Mouse (Mus musculus) lung, postnatal 0 days (tissue): ENCODE data around the gene Hdac11. TPM values are rescaled to one million over a fixed set of nuclear protein-coding genes. Genes with fewer than 3 reads are reported as not detected.
A peak's percentile ranks its signal among the peaks of the same experiment; 100 is the strongest.

Experiments
- ATAC-seq: fragments of 200-750 bp; cut with Nextera tagmentation; 2 replicates; pipeline ENCODE4 v1.8.0; 2017; ENCODE audit warnings: moderate library complexity
- DNase-seq: peaks from one replicate; pipeline ENCODE4 v3.0.0-alpha.2; 2016; ENCODE audit warnings: low spot score
- H3K27ac ChIP-seq: fragments of 300-500 bp; sonication (generic); 2 replicates; pipeline ENCODE4 v1.5.1; 2014; ENCODE audit warnings: antibody characterized with exemption, mild to moderate bottlenecking, low read length, mixed read lengths
- H3K27me3 ChIP-seq: fragments of 300-500 bp; sonication (generic); replicated peaks from 2 replicates; pipeline ENCODE4 v1.6.1; 2014; ENCODE audit warnings: low read length, mixed read lengths; ENCODE audit not compliant: insufficient read depth
- H3K36me3 ChIP-seq: fragments of 300-500 bp; sonication (generic); 2 replicates; pipeline ENCODE4 v1.6.1; 2014; ENCODE audit warnings: low read length, mixed read lengths; ENCODE audit not compliant: insufficient read depth
- H3K4me1 ChIP-seq: fragments of 300-500 bp; sonication (generic); 2 replicates; pipeline ENCODE4 v1.6.1; 2014; ENCODE audit warnings: antibody characterized with exemption, low read depth, low read length, mixed read lengths; ENCODE audit not compliant: insufficient read depth
- H3K4me2 ChIP-seq: fragments of 300-500 bp; sonication (generic); replicated peaks from 2 replicates; pipeline ENCODE4 v1.6.1; 2014; ENCODE audit warnings: low read depth, mild to moderate bottlenecking, low read length, moderate library complexity, mixed read lengths
- H3K4me3 ChIP-seq: fragments of 300-500 bp; sonication (generic); 2 replicates; pipeline ENCODE4 v1.5.1; 2014; ENCODE audit warnings: low read depth, low read length
- H3K9ac ChIP-seq: fragments of 300-500 bp; sonication (generic); replicated peaks from 2 replicates; pipeline ENCODE4 v1.6.1; 2014; ENCODE audit warnings: low read depth, mild to moderate bottlenecking
- H3K9me3 ChIP-seq: fragments of 300-500 bp; sonication (generic); 2 replicates; pipeline ENCODE4 v1.6.1; 2016; ENCODE audit warnings: low read length, mixed read lengths
- CTCF ChIP-seq: IDR thresholded peaks from 2 replicates; pipeline ENCODE4 v1.5.1; 2016; ENCODE audit warnings: antibody characterized with exemption, mild to moderate bottlenecking
- EP300 ChIP-seq: IDR thresholded peaks from 2 replicates; pipeline ENCODE4 v1.6.1; 2016; ENCODE audit warnings: antibody characterized with exemption, mild to moderate bottlenecking, control low read depth
- WGBS: fragments of 180-500 bp; shearing (Covaris S2); extraction: QIAGEN DNeasy Blood & Tissue Kit; methylation state at CpG from one replicate; pipeline ENCODE4 v1.1.7; 2014; 5-methylcytosine and 5-hydroxymethylcytosine counted together
- polyA plus RNA-seq: library from polyadenylated mRNA; unstranded; fragments of >200 nt; fragmentation: Nextera tagmentation; extraction: Ambion mirVana; gene quantifications from 2 replicates; pipeline ENCODE4 v1.2.1, GENCODE M21; 2015

Gene Hdac11
- polyA plus RNA-seq, 1 experiment from 2014 or later: 3.8 TPM

- Histone ChIP-seq H3K9ac (no peak overlapping the region), H3K4me2 (no peak overlapping the region), H3K36me3 (no peaks in the 10 kb centered on the region), H3K27ac (no peak overlapping the region), H3K9me3 (no peaks in the 10 kb centered on the region), H3K27me3 (no peaks in the 10 kb centered on the region), H3K4me3 (no peak overlapping the region), H3K4me1 (no peaks in the 10 kb centered on the region)
- DNase-seq (no peak), ATAC-seq (no peak)
- 41% methylated on average over 5 of the region's 5 CpGs for WGBS
- TF ChIP-seq CTCF (no peak), EP300 (no peak)
These were observed 9.9 kb upstream of the Hdac11 start for GRCm38 (mm10) chr6:91146443-91147151.

- H3K36me3 ChIP-seq: no peaks in the 10 kb centered on the region
- no peaks in the 10 kb centered on the region for H3K9me3 ChIP-seq
- no peaks in the 10 kb centered on the region for H3K27me3 ChIP-seq
- no peak overlapping the region for H3K4me2 ChIP-seq
- WGBS: 77% methylated on average over 2 of the region's 2 CpGs
- no peak overlapping the region for H3K9ac ChIP-seq
- H3K4me3 ChIP-seq: no peak overlapping the region
- H3K27ac ChIP-seq: no peak overlapping the region
- TF ChIP-seq EP300: no peak
- no peak for TF ChIP-seq CTCF
- ATAC-seq (no peak), DNase-seq (no peak)
- H3K4me1 ChIP-seq: no peaks in the 10 kb centered on the region
These were observed 9.2 kb upstream of the Hdac11 start for GRCm38 (mm10) chr6:91147152-91147770.

- Histone ChIP-seq H3K36me3 (no peaks in the 10 kb centered on the region), H3K27me3 (no peaks in the 10 kb centered on the region), H3K4me2 (no peak overlapping the region), H3K4me3 (no peak overlapping the region), H3K9me3 (no peaks in the 10 kb centered on the region), H3K9ac (no peak overlapping the region), H3K4me1 (no peaks in the 10 kb centered on the region), H3K27ac (no peak overlapping the region)
- WGBS: 23% methylated on average over 7 of the region's 7 CpGs
- DNase-seq (no peak), ATAC-seq (no peak)
- TF ChIP-seq EP300: no peak
These were observed 3.4 kb upstream of the Hdac11 start for GRCm38 (mm10) chr6:91152892-91153548.

- Histone ChIP-seq H3K4me1 (no peaks in the 10 kb centered on the region), H3K27me3 (no peaks in the 10 kb centered on the region), H3K9me3 (no peaks in the 10 kb centered on the region), H3K9ac (no peak overlapping the region), H3K27ac (no peak overlapping the region), H3K4me2 (no peak overlapping the region), H3K4me3 (no peak overlapping the region), H3K36me3 (no peaks in the 10 kb centered on the region)
- TF ChIP-seq EP300 (no peak), CTCF (no peak)
- ATAC-seq: peak; percentile 27; the same call in 1 of the 2 replicates
- peak; percentile 43 for DNase-seq
- 2% methylated on average over 10 of the region's 10 CpGs for WGBS
These were observed 2.9 kb upstream of the Hdac11 start for GRCm38 (mm10) chr6:91153549-91154064.

GRCm38 (mm10) chr6:91154685-91155084 lies 1.8 kb upstream of the Hdac11 start:
- H3K36me3 ChIP-seq: no peaks in the 10 kb centered on the region
- WGBS: 45% methylated on average over 4 of the region's 4 CpGs
- H3K4me3 ChIP-seq: no peak overlapping the region
- no peaks in the 10 kb centered on the region for H3K9me3 ChIP-seq
- no peak for DNase-seq
- H3K9ac ChIP-seq: no peak overlapping the region
- H3K4me1 ChIP-seq: no peaks in the 10 kb centered on the region
- no peak overlapping the region for H3K27ac ChIP-seq
- no peak for ATAC-seq
- no peak overlapping the region for H3K4me2 ChIP-seq
- H3K27me3 ChIP-seq: no peaks in the 10 kb centered on the region
- TF ChIP-seq EP300 (no peak), CTCF (no peak)

DNA sequence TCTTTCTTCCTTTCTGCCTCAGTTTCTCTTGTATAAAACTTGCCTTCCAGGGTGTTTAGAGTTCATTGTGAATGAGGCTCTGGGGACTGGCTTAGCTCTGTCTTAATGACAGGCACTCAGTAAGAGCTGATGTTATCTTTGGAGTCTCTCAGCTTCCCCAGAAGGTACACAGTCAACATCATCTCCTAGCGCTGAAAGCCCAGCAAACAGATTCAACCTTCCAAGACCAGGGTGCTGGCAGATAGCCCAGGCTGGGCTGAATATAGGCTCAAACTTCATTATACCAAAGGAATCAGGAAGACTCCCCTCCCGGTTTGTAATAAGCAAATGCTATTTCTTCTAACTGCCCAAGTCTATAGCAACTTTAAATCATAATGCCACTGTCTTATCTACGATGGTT lies 1.2 kb upstream of the Hdac11 start:
- ATAC-seq: no peak
- no peak overlapping the region for H3K4me2 ChIP-seq
- no peaks in the 10 kb centered on the region for H3K27me3 ChIP-seq
- no peaks in the 10 kb centered on the region for H3K9me3 ChIP-seq
- DNase-seq: no peak
- no peak overlapping the region for H3K9ac ChIP-seq
- 39% methylated on average over 3 of the region's 3 CpGs for WGBS
- no peaks in the 10 kb centered on the region for H3K4me1 ChIP-seq
- TF ChIP-seq CTCF (no peak), EP300 (no peak)
- H3K27ac ChIP-seq: no peak overlapping the region
- no peaks in the 10 kb centered on the region for H3K36me3 ChIP-seq
- no peak overlapping the region for H3K4me3 ChIP-seq
